Comparison of ENCODE assay signal across 24 mouse cellular contexts in genomic region chr2:12146612-12147011, GRCm38 (mm10).
DNase-seq lines count a peak whose midpoint lies in the region; ATAC-seq lines count a peak whose summit lies in the region.
"Had no signal": no experiment of that assay in that cellular context is flagged by ENCODE, and none has a peak within 500 bp of the region (broad histone marks: within the 10 kb centered on the region; RNA-seq: fewer than 3 reads in every experiment).

No protein-coding gene starts in this region.

- WGBS in heart, embryonic 12.5 days: 43% methylated on average over 2 of the region's 2 CpGs
- 46% methylated on average over 2 of the region's 2 CpGs for WGBS in limb, embryonic 11.5 days
- 52% methylated on average over 2 of the region's 2 CpGs for WGBS in limb, embryonic 10.5 days
- WGBS in embryonic facial prominence, embryonic 15.5 days: 20% methylated on average over 2 of the region's 2 CpGs
- WGBS in forebrain, embryonic 10.5 days: 52% methylated on average over 2 of the region's 2 CpGs

- H3K4me1 ChIP-seq in heart, embryonic 12.5 days (replicated peaks): no peaks in the 10 kb centered on the region
- no peaks in the 10 kb centered on the region for H3K4me1 ChIP-seq in limb, embryonic 11.5 days (ENCODE audit: control insufficient read depth, insufficient read depth, low read length)
- H3K4me1 ChIP-seq in limb, embryonic 10.5 days: no peaks in the 10 kb centered on the region
- H3K4me1 ChIP-seq in embryonic facial prominence, embryonic 15.5 days: peaks cover 5% of the 10 kb centered on the region; the same call in 1 of the 2 replicates
- no peaks in the 10 kb centered on the region for H3K4me1 ChIP-seq in forebrain, embryonic 10.5 days
- H3K4me1 ChIP-seq: forebrain, embryonic 12.5 days; hindbrain, embryonic 10.5 days; intestine, embryonic 15.5 days had no signal

- no peak overlapping the region for H3K9ac ChIP-seq in heart, embryonic 12.5 days
- H3K9ac ChIP-seq in limb, embryonic 11.5 days (ENCODE audit: low read length): no peak overlapping the region
- H3K9ac ChIP-seq in embryonic facial prominence, embryonic 15.5 days: no peak overlapping the region
- H3K9ac ChIP-seq: forebrain, embryonic 12.5 days; hindbrain, embryonic 14.5 days; intestine, embryonic 15.5 days had no signal

- peak; percentile 49 for DNase-seq in heart, adult 11 months
- DNase-seq in limb, embryonic 11.5 days (ENCODE audit: low spot score): peak; percentile 17
- no peak for DNase-seq in limb, embryonic 10.5 days (ENCODE audit: low spot score)
- peak; percentile 14 for DNase-seq in adipocyte (ENCODE audit: low spot score)
- DNase-seq in forebrain, embryonic 10.5 days (ENCODE audit: extremely low spot score, low spot score): no peak
- DNase-seq: adrenal gland, adult 2 months; B cell, adult 2 months; cerebellum, adult 11 months; cerebellum, adult 8-10 months; cerebellum, postnatal 14 days; embryo, embryonic 11 days; heart, adult 2 months; kidney, adult 18-20 months had no signal

- H3K4me3 ChIP-seq in heart, embryonic 12.5 days: no peak overlapping the region
- H3K4me3 ChIP-seq in limb, embryonic 11.5 days (ENCODE audit: low read depth, low read length): no peak overlapping the region
- H3K4me3 ChIP-seq in limb, embryonic 10.5 days: no peak overlapping the region
- no peak overlapping the region for H3K4me3 ChIP-seq in embryonic facial prominence, embryonic 15.5 days (replicated peaks)
- no peak overlapping the region for H3K4me3 ChIP-seq in forebrain, embryonic 10.5 days
- H3K4me3 ChIP-seq: forebrain, embryonic 12.5 days; heart, adult 2 months; hindbrain, embryonic 10.5 days; intestine, embryonic 15.5 days had no signal

- H3K27ac ChIP-seq in heart, embryonic 12.5 days (ENCODE audit: poor library complexity, severe bottlenecking): no peak overlapping the region
- no peak overlapping the region for H3K27ac ChIP-seq in limb, embryonic 11.5 days (replicated peaks; ENCODE audit: low read depth, low read length)
- no peak overlapping the region for H3K27ac ChIP-seq in limb, embryonic 10.5 days
- H3K27ac ChIP-seq in embryonic facial prominence, embryonic 15.5 days (replicated peaks): peak overlapping the region; percentile 13; the same call in 1 of the 2 replicates
- H3K27ac ChIP-seq in forebrain, embryonic 10.5 days: no peak overlapping the region
- H3K27ac ChIP-seq: forebrain, embryonic 12.5 days; heart, adult 2 months; hindbrain, embryonic 10.5 days; hindbrain, embryonic 14.5 days; intestine, embryonic 15.5 days had no signal

- no peak for ATAC-seq in heart, embryonic 12.5 days (ENCODE audit: insufficient number of reproducible peaks, low FRiP score)
- ATAC-seq in limb, embryonic 11.5 days (ENCODE audit: insufficient number of reproducible peaks, low FRiP score, low TSS enrichment, low read depth): no peak
- peak; percentile 82 for ATAC-seq in embryonic facial prominence, embryonic 15.5 days (ENCODE audit: insufficient number of reproducible peaks, low FRiP score, low TSS enrichment, low read depth)
- ATAC-seq: activated CD4-positive, CD25-positive, alpha-beta regulatory T cell, adult 4 months; CD4-positive, CD25-positive, alpha-beta regulatory T cell, adult 4 months; forebrain, embryonic 16.5 days; intestine, embryonic 15.5 days had no signal

- H3K36me3 ChIP-seq in heart, embryonic 12.5 days: no peaks in the 10 kb centered on the region
- no peaks in the 10 kb centered on the region for H3K36me3 ChIP-seq in limb, embryonic 11.5 days (ENCODE audit: control insufficient read depth, insufficient read depth, low read length)
- H3K36me3 ChIP-seq in limb, embryonic 10.5 days: no peaks in the 10 kb centered on the region
- H3K36me3 ChIP-seq in embryonic facial prominence, embryonic 15.5 days: no peaks in the 10 kb centered on the region
- H3K36me3 ChIP-seq in forebrain, embryonic 10.5 days (replicated peaks): no peaks in the 10 kb centered on the region
- H3K36me3 ChIP-seq: forebrain, embryonic 12.5 days; G1E; hindbrain, embryonic 10.5 days; intestine, embryonic 15.5 days had no signal

- H3K27me3 ChIP-seq in heart, embryonic 12.5 days (replicated peaks): no peaks in the 10 kb centered on the region
- H3K27me3 ChIP-seq in limb, embryonic 11.5 days (ENCODE audit: control insufficient read depth, insufficient read depth, low read length): no peaks in the 10 kb centered on the region
- no peaks in the 10 kb centered on the region for H3K27me3 ChIP-seq in limb, embryonic 10.5 days (ENCODE audit: low read depth, poor library complexity, severe bottlenecking)
- H3K27me3 ChIP-seq in embryonic facial prominence, embryonic 15.5 days: no peaks in the 10 kb centered on the region
- no peaks in the 10 kb centered on the region for H3K27me3 ChIP-seq in forebrain, embryonic 10.5 days (ENCODE audit: poor library complexity, severe bottlenecking)
- H3K27me3 ChIP-seq: forebrain, embryonic 12.5 days; intestine, embryonic 15.5 days had no signal

- no peak overlapping the region for H3K4me2 ChIP-seq in heart, embryonic 12.5 days
- H3K4me2 ChIP-seq in limb, embryonic 11.5 days (ENCODE audit: low read depth, severe bottlenecking): no peak overlapping the region
- no peak overlapping the region for H3K4me2 ChIP-seq in embryonic facial prominence, embryonic 15.5 days (replicated peaks)
- H3K4me2 ChIP-seq: forebrain, embryonic 12.5 days; heart, embryonic 11.5 days; hindbrain, embryonic 14.5 days; intestine, embryonic 15.5 days had no signal

- H3K9me3 ChIP-seq in heart, embryonic 12.5 days (replicated peaks): no peaks in the 10 kb centered on the region
- H3K9me3 ChIP-seq in limb, embryonic 11.5 days (ENCODE audit: control insufficient read depth, low read length): no peaks in the 10 kb centered on the region
- no peaks in the 10 kb centered on the region for H3K9me3 ChIP-seq in limb, embryonic 10.5 days (replicated peaks)
- no peaks in the 10 kb centered on the region for H3K9me3 ChIP-seq in embryonic facial prominence, embryonic 15.5 days (replicated peaks)
- no peaks in the 10 kb centered on the region for H3K9me3 ChIP-seq in forebrain, embryonic 10.5 days
- H3K9me3 ChIP-seq: forebrain, embryonic 12.5 days; G1E; hindbrain, embryonic 10.5 days; intestine, embryonic 15.5 days had no signal

Comparison
In these comparisons a context has a peak if more than half of its experiments do, and no peak if none do; other contexts are left out.
1. DNase-seq: peak in heart, adult 11 months (single experiment), limb, embryonic 11.5 days (single experiment) and adipocyte (single experiment); none in limb, embryonic 10.5 days (single experiment) and forebrain, embryonic 10.5 days (single experiment).